Mouse (Mus musculus) kidney, adult 2 months (tissue): ENCODE data around the gene Csnk2a1.

Source experiments
- CTCF ChIP-seq: fragments of 200-500 bp; conservative IDR thresholded peaks from 2 replicates; pipeline ENCODE4 v1.5.1; 2011; ENCODE audit warnings: low read depth, mild to moderate bottlenecking, control low read depth, low read length, moderate library complexity, mixed read lengths; ENCODE audit not compliant: insufficient read depth, insufficient read length
- POLR2A ChIP-seq: fragments of 200-500 bp; IDR thresholded peaks from one replicate; pipeline ENCODE4 v1.6.1; 2011; ENCODE audit warnings: low read depth, low read length, control low read depth

DNA sequence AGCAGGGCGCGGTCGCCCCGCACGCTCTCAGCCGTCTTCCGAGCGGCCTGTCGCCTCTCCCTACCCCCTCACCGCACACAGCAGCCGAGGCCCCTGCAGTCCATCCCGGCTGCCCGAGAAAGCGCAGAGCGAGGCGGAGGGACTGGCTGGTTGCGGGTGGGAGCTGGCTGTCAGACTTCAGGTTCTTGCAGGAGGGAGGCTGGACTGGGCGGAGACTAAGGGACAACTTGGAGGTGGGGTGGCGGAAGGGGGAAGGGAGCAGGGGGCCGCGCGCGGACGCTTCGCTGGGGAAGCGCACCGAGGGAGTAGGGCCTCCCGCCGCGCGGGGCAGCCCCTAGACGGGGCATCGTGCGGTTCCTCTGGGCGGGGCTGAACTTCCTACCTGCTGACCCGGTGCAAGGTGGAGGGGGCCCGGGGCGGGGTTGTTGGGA is 427 bp downstream of the Csnk2a1 start:
- TF ChIP-seq POLR2A: no peak
- no peak for TF ChIP-seq CTCF
